Mouse (Mus musculus) right cerebral cortex, adult 2 months (tissue): ENCODE measurements around the gene Fam83g.
A peak's percentile ranks its signal among the peaks of the same experiment; 100 is the strongest.

Experiments
- DNase-seq, 2 experiments: peaks; one replicate each; pipeline ENCODE4 v3.0.0; 2021 to 2022; ENCODE audit warnings: low spot score in 2 of 2

The Fam83g gene

DNA sequence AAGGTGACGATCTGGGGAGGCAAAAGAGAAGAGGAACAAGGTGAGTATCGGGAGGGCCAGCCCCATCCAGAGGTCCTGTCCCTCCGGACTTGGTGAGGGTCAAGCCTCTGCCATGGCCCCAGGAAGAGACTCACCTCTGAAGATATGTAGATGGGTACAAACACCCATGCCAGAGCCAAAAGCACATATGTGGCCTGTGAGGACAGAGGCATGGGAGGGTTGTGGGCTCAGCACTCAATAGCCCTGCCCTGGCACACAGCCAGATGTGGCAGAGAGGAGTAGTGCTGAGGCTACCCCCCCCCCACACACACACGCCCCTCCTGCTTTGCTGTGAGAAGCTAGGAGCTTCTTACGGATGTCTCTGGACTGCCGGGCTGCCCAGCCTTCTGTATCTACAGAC, 31.2 kb downstream of the Fam83g start:
- peak in 1 of 2 experiments; percentile 4 for DNase-seq

DNA sequence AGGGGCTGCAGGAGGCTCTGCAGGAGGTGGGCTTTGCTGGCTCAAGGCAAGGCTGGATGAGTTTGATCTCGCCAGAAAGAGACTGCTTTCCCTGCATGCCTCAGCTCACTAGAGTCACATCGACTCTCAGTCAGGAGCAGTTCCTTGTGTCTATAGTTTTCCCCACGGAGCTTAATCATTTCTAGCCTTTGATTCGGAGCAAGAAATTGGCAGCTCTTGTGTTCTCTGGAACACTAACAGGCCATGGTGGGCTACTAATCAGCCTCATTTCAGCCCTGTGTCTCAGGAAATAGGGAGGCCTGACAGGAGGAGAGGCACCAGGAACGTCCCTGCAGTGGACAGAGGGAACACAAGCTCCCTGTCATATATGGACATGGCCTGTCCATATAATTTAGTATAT, 34.1 kb downstream of the Fam83g start:
- DNase-seq = no peak

DNA sequence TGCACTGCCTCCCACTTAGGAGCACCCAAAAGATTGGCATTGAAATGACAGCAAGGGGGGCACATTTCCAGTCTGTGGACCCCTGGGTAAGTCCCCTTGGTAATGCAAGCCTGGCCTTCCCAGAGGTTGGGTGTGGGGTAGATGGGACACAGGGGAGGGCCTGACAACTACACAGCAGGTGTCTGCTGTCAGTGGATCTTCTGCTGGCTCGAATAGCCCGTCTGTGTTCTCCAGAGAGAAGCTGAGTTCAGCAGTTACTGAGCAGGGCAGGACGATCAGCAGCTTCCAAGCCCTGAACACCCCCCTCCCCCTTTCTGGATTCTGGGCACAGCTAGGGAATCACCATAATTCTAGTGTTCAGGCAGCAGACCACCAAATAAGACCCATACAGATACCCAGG, 35.5 kb downstream of the Fam83g start:
- no peak for DNase-seq

DNA sequence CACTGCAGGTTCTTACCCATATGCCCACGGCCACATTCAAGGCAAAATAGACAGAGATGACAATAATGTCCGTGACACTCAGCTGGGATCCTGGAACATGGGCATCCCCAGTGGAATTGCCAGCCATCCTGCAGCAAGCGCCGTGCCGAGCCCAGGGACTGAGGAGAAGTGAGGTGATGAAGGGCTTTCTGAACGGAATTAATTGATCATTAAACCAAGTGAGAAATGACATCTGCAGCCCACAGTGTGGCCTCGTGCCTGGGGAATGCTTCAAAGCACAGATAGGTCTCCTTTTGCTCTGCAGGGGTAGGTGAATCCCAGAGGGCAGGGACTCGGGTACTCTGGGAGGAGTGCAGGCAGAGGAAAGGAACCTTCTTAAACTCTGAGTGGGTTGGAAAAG, 35.9 kb downstream of the Fam83g start:
- no peak for DNase-seq

DNA sequence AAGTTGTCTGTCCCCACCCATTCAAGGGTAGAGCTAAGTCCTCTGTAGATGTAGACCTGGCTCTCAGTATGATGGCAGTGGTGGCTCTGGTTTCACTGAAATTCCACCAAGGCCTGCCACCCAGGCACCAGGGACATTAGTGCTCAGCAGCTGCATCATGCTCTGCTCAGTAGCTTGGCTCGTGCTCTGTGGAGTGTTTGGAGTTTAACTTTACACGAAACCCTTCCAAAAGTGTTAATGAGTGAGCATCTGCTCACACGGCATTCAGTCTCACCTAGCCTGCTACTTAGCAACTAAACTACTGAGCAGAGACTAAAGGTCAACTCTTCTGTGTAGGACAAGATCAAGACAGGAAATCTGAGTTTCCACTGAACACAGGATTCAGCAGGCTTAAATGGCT, 36.7 kb downstream of the Fam83g start, which contains the start of gene Slc5a10:
TSS of gene Slc5a10 (minus strand) at position 191 of the 400 bp plus-strand sequence.
- no peak for DNase-seq

DNA sequence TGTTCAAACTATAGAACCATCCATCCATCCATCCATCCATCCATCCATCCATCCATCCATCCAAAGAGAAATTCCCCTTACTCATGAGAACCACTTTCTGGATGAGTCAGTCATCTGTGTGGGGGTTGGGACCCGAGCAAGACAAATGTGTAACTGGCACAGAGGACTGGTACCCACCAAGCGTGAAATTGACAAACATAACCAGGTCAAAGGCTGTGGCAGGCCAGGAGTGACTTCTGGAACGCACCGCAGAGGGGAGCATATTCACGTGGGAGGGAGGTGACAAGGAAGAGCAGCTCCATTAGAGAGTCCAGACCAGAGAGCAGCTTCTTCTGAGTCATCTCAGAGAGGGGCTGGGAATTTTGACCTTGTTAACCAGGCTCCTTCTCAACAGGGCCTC, 38.2 kb downstream of the Fam83g start:
- DNase-seq = no peak

DNA sequence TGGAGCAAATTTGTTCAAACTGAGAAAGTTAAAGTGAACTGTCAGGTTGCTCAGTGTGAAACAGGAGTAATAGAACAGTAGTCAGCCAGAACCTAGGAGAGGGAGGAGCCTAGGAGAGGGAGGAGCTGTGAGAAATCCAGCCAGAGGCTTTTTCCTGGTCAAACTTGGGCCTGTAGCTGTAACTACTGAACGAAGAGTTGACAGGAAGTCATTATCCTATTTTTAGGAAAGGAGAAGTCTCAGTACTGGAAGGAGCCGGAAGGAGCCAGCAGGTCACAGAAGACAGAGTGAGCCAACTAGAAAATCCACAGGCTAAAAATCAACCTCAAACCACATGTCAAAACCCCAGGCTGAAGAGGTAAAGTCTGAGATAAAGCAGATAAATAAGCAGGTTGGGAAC, 44.1 kb downstream of the Fam83g start:
- no peak for DNase-seq

DNA sequence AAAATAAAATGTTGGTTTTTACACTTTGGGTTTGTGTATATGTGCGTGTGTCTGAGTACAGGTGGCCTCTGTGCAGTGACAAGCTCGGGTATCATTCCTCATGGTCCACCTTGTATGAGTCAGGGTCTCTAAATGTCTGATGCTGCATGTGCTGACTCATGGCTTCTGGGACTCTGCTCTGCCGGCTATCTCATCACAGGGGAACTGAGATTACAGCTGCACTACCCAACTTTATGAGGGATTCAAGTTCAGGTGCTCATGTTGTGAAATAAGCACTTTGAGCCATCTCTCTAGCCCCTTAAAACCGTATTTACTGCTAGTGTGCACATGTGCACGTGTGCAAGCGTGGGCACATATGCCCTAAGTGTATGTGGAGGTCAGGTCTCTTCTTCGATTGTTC, 48.8 kb downstream of the Fam83g start:
- DNase-seq = no peak

DNA sequence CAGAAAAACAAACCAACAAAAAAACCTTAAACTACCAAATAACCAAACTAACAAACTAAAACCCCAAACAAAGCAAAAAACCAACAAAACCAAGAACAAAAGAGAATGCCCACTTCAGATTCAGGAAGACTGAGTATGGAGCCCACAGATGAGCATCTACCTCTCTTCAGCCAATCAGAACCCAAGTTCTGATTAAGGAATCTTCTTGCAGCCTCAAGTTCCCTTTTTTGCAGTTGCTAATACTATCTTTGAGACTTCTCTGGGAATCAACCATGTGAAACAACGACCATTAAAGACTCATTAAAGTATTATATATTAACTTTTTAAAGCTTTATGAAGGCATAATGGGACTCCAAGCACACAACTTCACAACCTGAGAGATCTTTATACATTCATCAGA, 53.4 kb downstream of the Fam83g start:
- DNase-seq = no peak

DNA sequence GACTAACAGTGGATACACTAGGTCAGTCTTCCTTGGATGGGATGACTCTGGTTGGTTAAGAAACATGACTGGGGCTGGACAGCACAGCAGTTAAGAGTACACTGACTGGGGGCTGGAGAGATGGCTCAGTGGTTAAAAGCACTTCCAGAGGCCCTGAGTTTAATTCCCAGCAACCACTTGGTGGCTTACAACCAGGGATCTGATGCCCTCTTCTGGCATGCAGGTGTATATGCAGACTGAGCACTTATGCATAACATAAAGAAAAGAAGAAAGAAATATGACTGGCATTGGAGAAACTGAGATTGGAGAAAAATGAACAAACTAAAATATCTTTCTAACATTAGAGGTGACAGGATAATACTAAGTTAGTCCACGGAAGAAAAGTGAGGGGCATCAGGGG, 56.6 kb downstream of the Fam83g start:
- no peak for DNase-seq

DNA sequence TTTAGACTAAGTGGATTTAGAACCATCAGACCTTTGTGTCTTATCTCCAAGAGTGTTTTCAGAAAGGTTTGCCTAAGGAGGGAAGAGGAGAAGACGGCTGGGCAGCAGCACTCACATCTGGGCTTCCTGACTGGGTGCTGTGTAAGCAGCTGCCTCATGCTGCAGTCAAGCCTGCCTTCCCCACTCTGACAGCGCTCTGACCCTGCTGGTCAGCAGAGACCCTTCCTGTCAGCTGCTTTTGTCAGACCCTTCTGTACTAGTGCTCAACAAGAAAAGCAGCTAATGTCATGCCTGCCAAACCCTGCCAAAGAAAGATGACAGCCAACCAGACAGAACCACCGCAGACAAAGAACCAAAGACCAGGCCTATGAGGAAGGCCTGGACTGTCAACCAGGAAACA, 59.9 kb downstream of the Fam83g start:
- no peak for DNase-seq

DNA sequence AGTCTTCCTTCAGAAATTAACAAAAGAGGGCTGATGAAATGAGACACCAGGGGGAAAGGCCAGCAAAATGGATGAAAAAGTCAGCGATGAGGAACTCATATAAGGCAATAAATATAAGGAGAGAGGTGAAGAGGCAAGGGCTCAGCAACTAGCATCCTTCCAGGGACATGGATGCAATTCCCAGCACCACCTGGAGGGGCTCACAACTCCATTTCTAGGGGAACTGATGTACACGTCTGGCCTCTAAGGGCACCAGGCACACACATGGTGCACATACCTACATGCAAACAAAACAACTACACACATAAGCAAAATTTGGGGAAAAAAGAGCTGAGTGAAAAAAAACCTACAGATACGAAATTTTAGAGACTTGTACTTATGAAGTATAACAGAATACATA, 60.6 kb downstream of the Fam83g start:
- DNase-seq = no peak

DNA sequence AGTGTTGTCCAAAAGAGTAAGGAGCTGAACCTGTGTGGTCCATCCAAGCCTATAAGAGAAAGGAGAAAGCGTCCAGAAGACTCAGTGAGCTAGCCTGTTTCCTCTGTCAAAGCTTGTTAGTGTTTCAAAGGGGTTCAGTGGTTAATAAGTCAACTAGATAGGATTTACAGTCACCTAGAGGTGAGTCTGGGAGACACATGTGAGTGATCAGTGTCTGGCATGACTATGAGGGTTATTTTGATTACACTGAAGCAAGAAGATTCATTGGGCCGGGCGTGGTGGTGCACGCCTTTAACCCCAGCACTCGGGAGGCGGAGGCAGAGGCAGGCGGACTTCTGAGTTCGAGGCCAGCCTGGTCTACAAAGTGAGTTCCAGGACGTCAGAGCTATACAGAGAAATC, 61.9 kb downstream of the Fam83g start:
- DNase-seq = no peak

DNA sequence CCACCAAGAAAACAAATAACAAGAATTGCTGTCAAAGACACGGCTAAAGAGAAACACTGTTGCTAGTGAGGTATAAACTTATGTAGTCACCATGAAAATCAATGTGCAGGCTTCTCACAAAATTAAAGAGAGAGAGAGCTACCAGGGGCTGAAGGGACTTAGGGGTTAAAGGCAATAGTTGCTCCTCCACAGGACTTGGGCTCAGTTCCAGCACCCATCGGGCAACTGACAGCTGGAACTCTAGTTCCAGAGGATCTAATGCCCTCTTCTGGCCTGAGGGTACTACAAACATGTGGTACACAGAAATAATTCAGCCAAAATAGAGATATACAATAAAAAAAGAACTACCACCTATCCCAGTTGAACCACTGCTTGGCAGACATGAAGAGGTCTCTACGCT, 63.3 kb downstream of the Fam83g start:
- DNase-seq = no peak

DNA sequence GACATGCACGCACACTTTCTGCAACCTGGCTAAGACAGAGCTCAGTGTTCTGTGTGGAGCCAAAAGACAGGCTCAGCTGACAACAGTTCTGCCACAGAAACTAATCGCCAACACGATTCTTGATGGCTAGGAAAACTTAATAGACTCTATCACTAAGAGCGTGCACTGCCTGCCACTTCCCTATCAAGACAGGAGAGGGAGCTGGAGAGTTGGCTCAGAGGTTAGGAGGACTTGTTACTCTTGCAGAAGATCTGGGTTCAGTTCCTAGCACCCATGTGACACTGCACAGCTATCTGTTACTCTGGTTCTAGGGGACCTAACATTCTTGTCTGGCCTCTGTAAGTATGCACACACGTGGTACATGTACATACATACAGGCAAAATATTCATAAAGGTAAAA, 67.7 kb downstream of the Fam83g start:
- peak in 1 of 2 experiments; percentile 32 for DNase-seq

DNA sequence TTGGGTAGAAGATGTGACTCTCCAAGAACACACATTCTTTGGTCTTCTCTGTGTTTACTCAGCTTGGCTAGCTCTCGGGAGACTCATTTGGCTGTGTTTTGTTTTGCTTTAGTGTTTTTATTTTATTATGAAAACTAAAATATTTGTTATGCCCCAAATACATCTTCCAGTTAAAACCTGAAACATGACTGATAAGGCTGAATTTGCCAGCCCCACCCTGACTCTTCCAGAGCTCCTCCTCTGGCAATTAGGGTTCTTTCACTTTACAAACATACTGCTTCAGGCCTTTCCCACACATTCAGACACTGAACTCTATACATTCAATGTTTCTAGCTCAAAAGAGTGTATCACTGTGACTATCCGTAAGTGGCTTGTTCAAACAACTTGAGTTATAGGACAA, 73.3 kb downstream of the Fam83g start:
- DNase-seq = no peak
